Mouse (Mus musculus) Patski (cell line): ENCODE results near the gene Paqr6. TPM values are rescaled to one million over a fixed set of nuclear protein-coding genes. Genes with fewer than 3 reads are reported as not detected.

ENCODE experiments used
- ATAC-seq: fragments of 100-300 bp; one replicate; pipeline ENCODE4 v1.8.0; 2021
- CTCF ChIA-PET: fragments of 350-600 bp; sonication (Branson Sonifier 250); formaldehyde crosslinking; loops from one replicate; lab custom pipeline; 2022; ENCODE audit warnings: inconsistent platforms; lab: Charles Lee
- POLR2A ChIA-PET: fragments of 350-600 bp; sonication (Branson Sonifier 250); formaldehyde crosslinking; loops from one replicate; lab custom pipeline; 2022; ENCODE audit warnings: antibody characterized with exemption, inconsistent platforms; lab: Charles Lee
- DNase-seq: peaks from one replicate; pipeline ENCODE4 v3.0.0-alpha.2; 2011; ENCODE audit warnings: low read depth, low spot score
- H3K27me3 ChIP-seq: fragments of 371-371 bp; one replicate; pipeline ENCODE4 v1.5.1; 2021
- CTCF ChIP-seq: fragments of 100-300 bp; IDR thresholded peaks from one replicate; pipeline ENCODE4 v1.5.1; 2021
- in situ Hi-C: fragments of 300-500 bp; cut with MboI; formaldehyde crosslinking; loops from 3 replicates; pipeline ENCODE4 v1.11.1; 2018; ENCODE audit warnings: low pct_unique_long_range_greater_than_20kb, mixed read lengths
- polyA plus RNA-seq: library from polyadenylated mRNA; unstranded; gene quantifications from one replicate; pipeline ENCODE4 v1.2.3, GENCODE M21; 2021

Gene Paqr6
- polyA plus RNA-seq, 1 experiment from 2014 or later: 0.04 TPM

GRCm38 (mm10) chr3:88409741-88410644 lies 45.6 kb downstream of the Paqr6 start, which contains the start of gene Pmf1:
Pmf1 (minus strand) TSS chr3:88410331.
- POLR2A ChIA-PET: interaction anchor here (0.6 to 5.1 kb wide), 14 partner anchors 12 to 135 kb away, joined by 3 to 30 read pairs (median 4); partner anchors contain the start of gene Slc25a44
- CTCF ChIA-PET: interaction anchor here (0.9 to 10.5 kb wide), 8 partner anchors 10 to 111 kb away, joined by 3 to 295 read pairs (median 3); partner anchors contain the start of gene Sema4a
- DNase-seq (peak; percentile 89), ATAC-seq (peak; percentile 77)
- no peak for TF ChIP-seq CTCF
- in situ Hi-C loops: loop anchor here (5.0 kb wide), 2 partner anchors 62 to 112 kb away; no protein-coding TSS in a partner anchor
- H3K27me3 ChIP-seq: no peaks in the 10 kb centered on the region

DNA sequence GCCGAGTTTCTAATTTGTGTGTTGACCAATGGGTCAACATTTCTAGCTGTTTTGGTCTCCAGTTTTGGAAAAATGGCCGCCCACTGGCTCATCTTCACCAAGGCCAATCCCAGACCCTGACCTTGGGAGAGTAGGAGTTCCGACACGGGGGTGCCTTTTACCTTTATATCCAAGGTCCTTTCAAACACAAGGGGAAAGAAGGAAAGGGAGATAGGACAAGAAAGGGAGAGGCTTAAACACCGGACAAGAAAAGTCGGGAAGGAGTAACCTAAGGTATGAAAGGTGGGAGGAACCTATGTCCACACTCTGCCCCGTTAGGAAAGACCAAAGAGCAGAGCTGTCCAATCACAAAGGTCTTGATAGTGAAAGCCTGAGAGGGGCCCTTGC lies 46.3 kb downstream of the Paqr6 start:
- ATAC-seq (no peak), DNase-seq (no peak)
- ChIA-PET POLR2A (interaction anchor here (0.9 to 5.1 kb wide), 8 partner anchors 11 to 78 kb away, joined by 3 to 30 read pairs (median 4); partner anchors contain the start of gene Slc25a44), CTCF (interaction anchor here (0.9 to 10.5 kb wide), 7 partner anchors 9 to 111 kb away, joined by 3 to 295 read pairs (median 3); partner anchors contain the start of gene Sema4a)
- TF ChIP-seq CTCF: no peak
- no peaks in the 10 kb centered on the region for H3K27me3 ChIP-seq
- in situ Hi-C loops: no loop called here

GRCm38 (mm10) chr3:88411681-88412080 lies 47.3 kb downstream of the Paqr6 start:
- DNase-seq (no peak), ATAC-seq (no peak)
- in situ Hi-C loops: no loop called here
- CTCF ChIA-PET: interaction anchor here (0.8 to 1.7 kb wide), 3 partner anchors 10 to 72 kb away, joined by 3 to 8 read pairs (median 4); no protein-coding TSS in a partner anchor
- TF ChIP-seq CTCF: no peak
- POLR2A ChIA-PET: interaction anchor here (0.6 kb wide), 1 partner anchor 47 kb away, joined by 3 read pairs; no protein-coding TSS in a partner anchor
- no peaks in the 10 kb centered on the region for H3K27me3 ChIP-seq

GRCm38 (mm10) chr3:88412636-88413035 lies 48.3 kb downstream of the Paqr6 start:
- H3K27me3 ChIP-seq: no peaks in the 10 kb centered on the region
- DNase-seq: no peak
- in situ Hi-C loops: no loop called here
- ATAC-seq: no peak
- ChIA-PET POLR2A (interaction anchor here (0.7 kb wide), 1 partner anchor 67 kb away, joined by 3 read pairs; no protein-coding TSS in a partner anchor), CTCF (interaction anchor here (0.7 to 1.7 kb wide), 3 partner anchors 9 to 75 kb away, joined by 3 to 8 read pairs (median 3); no protein-coding TSS in a partner anchor)
- no peak for TF ChIP-seq CTCF

DNA sequence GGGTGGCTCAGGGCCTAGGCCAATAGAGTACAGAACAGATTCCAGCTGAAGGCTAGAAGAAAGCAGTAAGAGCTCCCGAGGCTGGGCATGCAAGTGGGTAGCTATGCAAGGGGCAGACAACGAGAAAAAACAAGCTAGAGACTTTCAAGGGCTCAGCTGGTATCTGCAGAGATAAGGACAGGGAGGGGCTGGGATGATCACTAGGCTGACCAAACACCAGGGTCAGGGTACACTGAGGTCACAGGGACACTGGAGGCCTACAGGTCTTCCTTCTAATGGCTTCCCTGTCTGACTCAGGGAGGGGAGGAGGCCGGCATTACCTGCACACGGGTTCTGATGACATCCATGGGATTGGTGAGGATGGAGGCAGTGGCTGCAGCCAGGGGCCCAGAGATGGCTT lies 51.3 kb downstream of the Paqr6 start:
- ATAC-seq (no peak), DNase-seq (no peak)
- POLR2A ChIA-PET: interaction anchor here (0.8 kb wide), 1 partner anchor 8 kb away, joined by 3 read pairs; no protein-coding TSS in a partner anchor
- CTCF ChIA-PET: interaction anchor here (0.7 to 1.5 kb wide), 3 partner anchors 10 to 50 kb away, joined by 3 to 5 read pairs (median 4); no protein-coding TSS in a partner anchor
- TF ChIP-seq CTCF: no peak
- no peaks in the 10 kb centered on the region for H3K27me3 ChIP-seq
- in situ Hi-C loops: no loop called here

- no peaks in the 10 kb centered on the region for H3K27me3 ChIP-seq
- CTCF ChIA-PET: interaction anchor here (1.0 to 1.6 kb wide), 2 partner anchors 11 to 28 kb away, joined by 3 to 6 read pairs; no protein-coding TSS in a partner anchor
- TF ChIP-seq CTCF: no peak
- POLR2A ChIA-PET: interaction anchor here (0.7 kb wide), 1 partner anchor 11 kb away, joined by 3 read pairs; no protein-coding TSS in a partner anchor
- ATAC-seq: no peak
- in situ Hi-C loops: no loop called here
- no peak for DNase-seq
Observed at GRCm38 (mm10) chr3:88418016-88418415, 53.6 kb downstream of the Paqr6 start.

Other genes with a start within 250 kb of the Paqr6 start
- gene Mef2d, start 222.2 kb upstream of the Paqr6 start, polyA plus RNA-seq: 62.7 TPM
- gene Rhbg, start 109.9 kb upstream of the Paqr6 start, polyA plus RNA-seq: not detected
- 0.19 TPM for gene Gm38392, start 77.4 kb upstream of the Paqr6 start, polyA plus RNA-seq
- 6.3 TPM for gene Tsacc, start 67.6 kb upstream of the Paqr6 start, polyA plus RNA-seq
- 573 TPM for gene Cct3, start 67.5 kb upstream of the Paqr6 start, polyA plus RNA-seq
- gene Glmp, start 39.6 kb upstream of the Paqr6 start, polyA plus RNA-seq: 590 TPM
- gene Tmem79, start 28.4 kb upstream of the Paqr6 start, polyA plus RNA-seq: 3.1 TPM
- gene Smg5, start 28.3 kb upstream of the Paqr6 start, polyA plus RNA-seq: 90.1 TPM
- 0.22 TPM for gene Bglap3, start 8.2 kb downstream of the Paqr6 start, polyA plus RNA-seq
- gene Bglap2, start 14.1 kb downstream of the Paqr6 start, polyA plus RNA-seq: not detected
- 0.22 TPM for gene Bglap, start 19.9 kb downstream of the Paqr6 start, polyA plus RNA-seq
- gene Pmf1, start 45.7 kb downstream of the Paqr6 start, polyA plus RNA-seq: 80.1 TPM
- gene Slc25a44, start 60.6 kb downstream of the Paqr6 start, polyA plus RNA-seq: 42.6 TPM
- 6.6 TPM for gene Sema4a, start 96.6 kb downstream of the Paqr6 start, polyA plus RNA-seq
- gene Lmna, start 145.4 kb downstream of the Paqr6 start, polyA plus RNA-seq: 401 TPM
- 42.6 TPM for gene Mex3a, start 167.8 kb downstream of the Paqr6 start, polyA plus RNA-seq
- gene Rab25, start 183.7 kb downstream of the Paqr6 start, polyA plus RNA-seq: 0.41 TPM
- 264 TPM for gene Lamtor2, start 188.5 kb downstream of the Paqr6 start, polyA plus RNA-seq
- 143 TPM for gene Ubqln4, start 189.2 kb downstream of the Paqr6 start, polyA plus RNA-seq
- 410 TPM for gene Ssr2, start 211.3 kb downstream of the Paqr6 start, polyA plus RNA-seq
- gene Arhgef2, start 241.4 kb downstream of the Paqr6 start, polyA plus RNA-seq: 175 TPM